Mouse (Mus musculus) kidney, postnatal 36 days (tissue): ENCODE measurements around the gene Nme9.

ENCODE experiments used
- DNase-seq, 2 experiments: peaks; one replicate each; pipeline ENCODE4 v3.0.0; 2021 to 2022; ENCODE audit warnings: mixed read lengths in 2 of 2

Nme9 gene

DNA sequence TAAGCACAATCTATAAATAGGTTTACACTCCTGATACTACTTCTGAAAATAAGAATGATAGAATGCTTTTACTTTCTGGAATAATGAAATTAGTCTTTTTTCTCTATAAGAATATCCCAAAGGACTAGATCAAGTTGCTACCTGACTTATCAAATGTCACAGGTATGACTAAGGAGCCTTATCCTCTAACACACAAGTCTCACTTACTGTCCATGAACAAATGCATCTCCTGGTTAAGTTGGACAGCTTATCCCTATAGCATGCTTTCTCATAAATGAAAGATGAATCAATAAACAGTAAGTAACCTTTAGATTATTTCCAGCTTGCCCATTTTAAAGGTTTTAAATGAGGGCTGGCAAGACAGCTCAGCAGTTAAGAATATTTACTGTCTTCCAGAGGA, 33.4 kb downstream of the Nme9 start:
- DNase-seq: no peak

DNA sequence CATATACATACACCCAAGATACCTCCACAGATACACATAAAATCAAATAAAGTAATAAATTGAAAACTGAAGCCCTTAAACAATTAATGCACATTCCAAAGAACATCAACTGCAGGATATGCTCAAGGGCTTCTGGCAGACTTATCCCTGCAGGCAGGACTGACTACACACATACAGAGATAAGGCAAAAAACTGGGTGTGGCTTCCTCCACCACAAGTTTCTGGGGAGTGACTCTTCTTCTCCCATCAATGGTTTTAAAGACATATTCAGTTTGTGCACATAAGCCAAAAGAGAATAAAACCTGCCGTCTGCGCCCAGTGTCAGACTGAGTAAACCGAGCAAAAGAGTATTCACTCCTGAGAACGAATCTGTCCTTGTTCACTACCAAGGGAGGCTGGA, 33.9 kb downstream of the Nme9 start:
- DNase-seq: no peak

DNA sequence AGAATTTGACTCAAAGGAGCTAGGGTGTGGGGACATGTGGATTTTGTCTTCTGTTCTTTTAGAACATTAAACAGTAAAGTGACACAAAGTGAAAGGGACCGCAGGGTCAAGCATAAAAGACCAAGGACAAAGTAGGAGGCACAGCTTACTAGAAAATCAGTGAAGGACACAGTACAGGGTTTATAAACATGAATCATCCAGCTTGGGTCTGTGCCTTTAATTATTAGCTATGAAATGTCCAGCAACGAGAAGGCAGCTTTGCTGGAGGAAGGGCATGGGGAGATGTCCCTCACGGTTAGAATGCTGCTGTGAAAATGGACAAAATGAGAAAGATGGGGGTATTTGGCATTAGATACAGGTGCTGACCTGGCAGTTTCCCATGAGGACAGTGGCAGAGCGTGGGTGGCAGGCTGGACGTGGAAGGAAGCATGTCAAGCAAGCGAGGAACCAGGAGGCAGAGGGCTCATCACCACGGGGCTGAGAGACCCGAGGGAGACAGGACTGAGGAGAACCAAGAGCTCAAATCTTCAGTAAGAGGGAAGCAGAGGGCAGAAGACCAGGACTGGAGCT, 35.9 kb downstream of the Nme9 start:
- no peak for DNase-seq

DNA sequence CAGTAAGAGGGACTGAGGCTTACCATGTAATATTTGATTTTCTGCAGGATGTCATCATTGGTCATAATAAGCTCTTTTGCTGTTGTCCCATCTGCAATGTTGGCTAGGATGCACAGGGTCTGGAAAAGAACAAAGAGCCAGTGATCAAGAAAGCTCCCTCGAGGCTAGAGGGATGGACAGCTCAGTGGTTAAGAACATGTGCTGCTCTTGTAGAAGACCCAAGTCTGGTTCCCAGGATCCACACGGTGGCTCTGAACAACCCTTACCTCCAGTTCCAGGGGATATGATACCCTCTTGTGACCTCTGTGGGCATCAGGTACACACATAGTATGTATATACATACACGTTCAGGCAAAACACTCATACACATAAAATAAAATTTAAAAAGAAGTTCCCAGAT, 36.6 kb downstream of the Nme9 start:
- DNase-seq: no peak

DNA sequence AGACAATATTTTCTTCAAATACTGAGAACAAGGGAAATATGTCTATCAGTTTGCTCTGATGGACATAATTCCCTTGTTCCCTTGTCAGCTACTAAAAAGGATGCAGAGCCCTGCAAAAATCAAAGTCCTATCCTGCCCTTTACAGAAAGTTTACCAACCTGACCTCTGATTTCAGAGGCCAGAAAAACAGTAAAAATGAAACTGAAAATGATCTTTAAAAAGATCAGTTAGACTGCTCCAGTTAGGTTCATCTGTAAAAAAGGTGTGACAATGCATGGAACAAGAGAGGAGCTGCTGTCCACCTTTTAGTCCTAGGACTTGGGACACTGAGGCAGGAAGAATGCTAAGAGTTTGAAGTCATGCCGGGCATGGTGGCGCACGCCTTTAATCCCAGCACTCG, 39.8 kb downstream of the Nme9 start:
- no peak for DNase-seq

DNA sequence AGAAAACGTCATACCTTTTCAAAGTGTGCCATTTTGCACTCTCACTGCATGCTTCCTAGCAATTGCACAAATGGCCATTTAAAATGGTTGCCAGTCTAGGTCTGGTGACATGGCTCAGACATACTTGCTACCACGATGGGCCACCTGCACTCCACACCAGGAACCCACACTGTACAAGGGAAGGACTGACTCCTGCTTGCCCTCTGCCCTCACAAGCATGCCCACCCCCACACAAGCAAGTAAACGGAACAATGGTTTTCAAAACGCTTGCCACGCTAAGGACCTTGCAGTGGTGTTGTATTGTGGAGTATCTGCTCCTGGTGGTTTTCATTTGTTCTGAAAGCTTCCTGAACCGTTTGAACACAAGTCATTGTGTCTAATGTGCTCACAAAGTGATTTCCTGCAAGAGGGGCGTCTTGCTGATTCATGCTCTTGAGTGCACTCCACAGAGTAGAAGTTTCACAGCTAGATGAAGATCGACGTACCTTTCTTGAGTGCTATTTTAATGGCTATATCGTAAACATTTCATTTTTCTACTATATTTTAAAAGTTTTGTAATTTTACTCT, 41.4 kb downstream of the Nme9 start:
- DNase-seq: no peak

DNA sequence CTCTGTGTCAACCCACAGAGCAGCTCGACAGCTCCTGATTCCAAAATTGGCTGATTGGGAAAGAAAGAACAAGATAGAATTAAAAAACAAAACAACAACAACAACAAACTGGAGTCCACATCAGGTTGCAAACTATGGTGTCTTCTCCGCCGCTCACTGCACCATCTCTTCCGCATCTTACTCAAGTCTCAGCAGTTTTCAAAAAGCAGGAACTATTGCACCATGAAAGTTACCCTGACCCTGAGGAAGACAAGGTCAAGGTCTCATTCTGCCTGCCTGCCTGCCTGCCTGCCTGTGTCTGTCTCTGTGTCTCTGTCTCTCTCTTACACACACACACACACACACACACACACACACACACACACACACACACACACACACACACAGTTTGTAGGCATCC, 48.1 kb downstream of the Nme9 start:
- no peak for DNase-seq

DNA sequence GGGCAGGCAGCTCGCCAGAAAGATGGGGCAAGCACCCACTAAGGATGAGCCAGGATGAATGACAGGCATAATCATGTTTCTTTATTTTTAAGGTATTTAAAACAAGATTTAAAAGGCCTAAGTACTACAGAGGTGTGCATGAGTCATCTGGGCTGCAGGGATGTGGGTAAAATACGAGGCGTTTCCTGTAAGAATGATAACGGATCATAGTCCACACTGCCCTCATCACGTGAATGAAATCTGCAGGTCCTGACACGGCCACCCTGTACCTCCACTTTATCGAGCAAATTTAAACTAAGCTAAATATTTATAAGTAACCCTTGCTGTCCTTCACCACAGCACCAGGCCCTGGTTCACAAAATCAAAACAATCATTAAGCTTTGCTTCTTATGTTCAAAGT, 54.6 kb downstream of the Nme9 start:
- no peak for DNase-seq
